Mouse (Mus musculus): ENCODE measurements around the gene Kctd10. TPM values are rescaled to one million over a fixed set of nuclear protein-coding genes. Genes with fewer than 3 reads are reported as not detected.

Kctd10 gene
- polyA plus RNA-seq, 1 experiment from 2014 or later = 86.4 TPM

- no peaks in the 10 kb centered on the region for H3K27me3 ChIP-seq (ENCODE audit: control insufficient read depth, insufficient read depth, low read length)
- H3K4me3 ChIP-seq (ENCODE audit: low read depth, low read length) = no peak overlapping the region
- WGBS = 89% methylated on average over 9 of the region's 9 CpGs
- H3K9ac ChIP-seq (ENCODE audit: low read length) = no peak overlapping the region
- no peak overlapping the region for H3K27ac ChIP-seq (ENCODE audit: low read depth, low read length)
- peaks cover 12% of the 10 kb centered on the region; the same call in 1 of the 2 replicates for H3K36me3 ChIP-seq (ENCODE audit: control insufficient read depth, insufficient read depth, low read length)
- ATAC-seq (replicated peaks; ENCODE audit: low FRiP score) (no peak), DNase-seq (ENCODE audit: low spot score) (no peak)
- no peaks in the 10 kb centered on the region for H3K4me1 ChIP-seq (replicated peaks; ENCODE audit: control insufficient read depth, insufficient read depth, low read length)
- H3K4me2 ChIP-seq (ENCODE audit: low read depth, low read length, severe bottlenecking) = no peak overlapping the region
- H3K9me3 ChIP-seq (ENCODE audit: control insufficient read depth, low read length) = no peaks in the 10 kb centered on the region
Measured at GRCm38 (mm10) chr5:114393169-114393568, 12.9 kb upstream of the Kctd10 start.

- DNase-seq (ENCODE audit: low spot score) = no peak
- no peak overlapping the region for H3K9ac ChIP-seq (ENCODE audit: low read length)
- WGBS = 95% methylated on average over 8 of the region's 8 CpGs
- no peak overlapping the region for H3K27ac ChIP-seq (ENCODE audit: low read depth, low read length)
- H3K4me3 ChIP-seq (ENCODE audit: low read depth, low read length) = no peak overlapping the region
- no peak for ATAC-seq (replicated peaks; ENCODE audit: low FRiP score)
- no peaks in the 10 kb centered on the region for H3K27me3 ChIP-seq (ENCODE audit: control insufficient read depth, insufficient read depth, low read length)
- H3K9me3 ChIP-seq (ENCODE audit: control insufficient read depth, low read length) = no peaks in the 10 kb centered on the region
- no peak overlapping the region for H3K4me2 ChIP-seq (ENCODE audit: low read depth, low read length, severe bottlenecking)
- H3K36me3 ChIP-seq (ENCODE audit: control insufficient read depth, insufficient read depth, low read length) = peaks cover 5% of the 10 kb centered on the region; the same call in 1 of the 2 replicates
- H3K4me1 ChIP-seq (replicated peaks; ENCODE audit: control insufficient read depth, insufficient read depth, low read length) = peaks cover 13% of the 10 kb centered on the region; the same call in 1 of the 2 replicates
Measured at GRCm38 (mm10) chr5:114384448-114384847, 4.1 kb upstream of the Kctd10 start.

GRCm38 (mm10) chr5:114383184-114383904 is 3.0 kb upstream of the Kctd10 start:
- no peaks in the 10 kb centered on the region; the same call in 1 of the 2 replicates for H3K36me3 ChIP-seq (ENCODE audit: control insufficient read depth, insufficient read depth, low read length)
- no peak overlapping the region for H3K9ac ChIP-seq (ENCODE audit: low read length)
- no peak overlapping the region for H3K4me3 ChIP-seq (ENCODE audit: low read depth, low read length)
- H3K4me1 ChIP-seq (replicated peaks; ENCODE audit: control insufficient read depth, insufficient read depth, low read length) = peaks cover 13% of the 10 kb centered on the region; the same call in 1 of the 2 replicates
- no peaks in the 10 kb centered on the region for H3K27me3 ChIP-seq (ENCODE audit: control insufficient read depth, insufficient read depth, low read length)
- DNase-seq (ENCODE audit: low spot score) (peak; percentile 70), ATAC-seq (replicated peaks; ENCODE audit: low FRiP score) (no peak)
- WGBS = 75% methylated on average over 9 of the region's 9 CpGs
- H3K9me3 ChIP-seq (ENCODE audit: control insufficient read depth, low read length) = no peaks in the 10 kb centered on the region
- no peak overlapping the region for H3K4me2 ChIP-seq (ENCODE audit: low read depth, low read length, severe bottlenecking)
- H3K27ac ChIP-seq (ENCODE audit: low read depth, low read length) = no peak overlapping the region

- peak overlapping the region; percentile 57 for H3K4me3 ChIP-seq (ENCODE audit: low read depth, low read length)
- H3K27ac ChIP-seq (ENCODE audit: low read depth, low read length) = peak overlapping the region; percentile 72; the same call in 1 of the 2 replicates
- no peaks in the 10 kb centered on the region; the same call in 1 of the 2 replicates for H3K36me3 ChIP-seq (ENCODE audit: control insufficient read depth, insufficient read depth, low read length)
- no peak for ATAC-seq (replicated peaks; ENCODE audit: low FRiP score)
- peak overlapping the region; percentile 77 for H3K9ac ChIP-seq (ENCODE audit: low read length)
- 0% methylated on average over 18 of the region's 18 CpGs for WGBS
- peaks cover 13% of the 10 kb centered on the region; the same call in 1 of the 2 replicates for H3K4me1 ChIP-seq (replicated peaks; ENCODE audit: control insufficient read depth, insufficient read depth, low read length)
- H3K4me2 ChIP-seq (ENCODE audit: low read depth, low read length, severe bottlenecking) = peak overlapping the region; percentile 81
- DNase-seq (ENCODE audit: low spot score) = no peak
- no peaks in the 10 kb centered on the region for H3K9me3 ChIP-seq (ENCODE audit: control insufficient read depth, low read length)
- no peaks in the 10 kb centered on the region for H3K27me3 ChIP-seq (ENCODE audit: control insufficient read depth, insufficient read depth, low read length)
Measured at GRCm38 (mm10) chr5:114381013-114381351, 674 bp upstream of the Kctd10 start.

GRCm38 (mm10) chr5:114379763-114380162 is 545 bp downstream of the Kctd10 start:
- peak overlapping the region; percentile 77 for H3K9ac ChIP-seq (ENCODE audit: low read length)
- no peaks in the 10 kb centered on the region for H3K9me3 ChIP-seq (ENCODE audit: control insufficient read depth, low read length)
- peaks cover 13% of the 10 kb centered on the region; the same call in 1 of the 2 replicates for H3K4me1 ChIP-seq (replicated peaks; ENCODE audit: control insufficient read depth, insufficient read depth, low read length)
- 2% methylated on average over 20 of the region's 20 CpGs for WGBS
- peak overlapping the region; percentile 72; the same call in 1 of the 2 replicates for H3K27ac ChIP-seq (ENCODE audit: low read depth, low read length)
- peak overlapping the region; percentile 81 for H3K4me2 ChIP-seq (ENCODE audit: low read depth, low read length, severe bottlenecking)
- no peaks in the 10 kb centered on the region; the same call in 1 of the 2 replicates for H3K36me3 ChIP-seq (ENCODE audit: control insufficient read depth, insufficient read depth, low read length)
- H3K27me3 ChIP-seq (ENCODE audit: control insufficient read depth, insufficient read depth, low read length) = no peaks in the 10 kb centered on the region
- DNase-seq (ENCODE audit: low spot score) (no peak), ATAC-seq (replicated peaks; ENCODE audit: low FRiP score) (peak; percentile 63)
- H3K4me3 ChIP-seq (ENCODE audit: low read depth, low read length) = peak overlapping the region; percentile 57

- H3K9ac ChIP-seq (ENCODE audit: low read length) = no peak overlapping the region; the same call in 1 of the 2 replicates
- H3K4me1 ChIP-seq (replicated peaks; ENCODE audit: control insufficient read depth, insufficient read depth, low read length) = peaks cover 13% of the 10 kb centered on the region; the same call in 1 of the 2 replicates
- peak overlapping the region; percentile 81 for H3K4me2 ChIP-seq (ENCODE audit: low read depth, low read length, severe bottlenecking)
- H3K4me3 ChIP-seq (ENCODE audit: low read depth, low read length) = peak overlapping the region; percentile 57
- WGBS = 26% methylated on average over 6 of the region's 6 CpGs
- no peak overlapping the region for H3K27ac ChIP-seq (ENCODE audit: low read depth, low read length)
- ATAC-seq (replicated peaks; ENCODE audit: low FRiP score) (no peak), DNase-seq (ENCODE audit: low spot score) (no peak)
- H3K9me3 ChIP-seq (ENCODE audit: control insufficient read depth, low read length) = no peaks in the 10 kb centered on the region
- peaks cover 2% of the 10 kb centered on the region; the same call in 1 of the 2 replicates for H3K36me3 ChIP-seq (ENCODE audit: control insufficient read depth, insufficient read depth, low read length)
- H3K27me3 ChIP-seq (ENCODE audit: control insufficient read depth, insufficient read depth, low read length) = no peaks in the 10 kb centered on the region
Measured at GRCm38 (mm10) chr5:114378936-114379335, 1.4 kb downstream of the Kctd10 start.

GRCm38 (mm10) chr5:114378177-114378920 is 2.0 kb downstream of the Kctd10 start:
- no peak overlapping the region; the same call in 1 of the 2 replicates for H3K9ac ChIP-seq (ENCODE audit: low read length)
- peaks cover 13% of the 10 kb centered on the region; the same call in 1 of the 2 replicates for H3K4me1 ChIP-seq (replicated peaks; ENCODE audit: control insufficient read depth, insufficient read depth, low read length)
- H3K4me3 ChIP-seq (ENCODE audit: low read depth, low read length) = peak overlapping the region; percentile 57; the same call in 1 of the 2 replicates
- H3K27me3 ChIP-seq (ENCODE audit: control insufficient read depth, insufficient read depth, low read length) = no peaks in the 10 kb centered on the region
- ATAC-seq (replicated peaks; ENCODE audit: low FRiP score) = no peak
- WGBS = 77% methylated on average over 10 of the region's 10 CpGs
- H3K9me3 ChIP-seq (ENCODE audit: control insufficient read depth, low read length) = no peaks in the 10 kb centered on the region
- peak overlapping the region; percentile 81; the same call in 1 of the 2 replicates for H3K4me2 ChIP-seq (ENCODE audit: low read depth, low read length, severe bottlenecking)
- H3K36me3 ChIP-seq (ENCODE audit: control insufficient read depth, insufficient read depth, low read length) = peaks cover 3% of the 10 kb centered on the region; the same call in 1 of the 2 replicates
- no peak for DNase-seq (ENCODE audit: low spot score)
- H3K27ac ChIP-seq (ENCODE audit: low read depth, low read length) = no peak overlapping the region

- no peak for ATAC-seq (replicated peaks; ENCODE audit: low FRiP score)
- peaks cover 3% of the 10 kb centered on the region; the same call in 1 of the 2 replicates for H3K36me3 ChIP-seq (ENCODE audit: control insufficient read depth, insufficient read depth, low read length)
- no peak for DNase-seq (ENCODE audit: low spot score)
- H3K27ac ChIP-seq (ENCODE audit: low read depth, low read length) = no peak overlapping the region
- no peak overlapping the region for H3K4me3 ChIP-seq (ENCODE audit: low read depth, low read length)
- H3K9me3 ChIP-seq (ENCODE audit: control insufficient read depth, low read length) = no peaks in the 10 kb centered on the region
- WGBS = 91% methylated on average over 23 of the region's 23 CpGs
- H3K4me1 ChIP-seq (replicated peaks; ENCODE audit: control insufficient read depth, insufficient read depth, low read length) = peaks cover 5% of the 10 kb centered on the region; the same call in 1 of the 2 replicates
- H3K4me2 ChIP-seq (ENCODE audit: low read depth, low read length, severe bottlenecking) = no peak overlapping the region
- no peaks in the 10 kb centered on the region for H3K27me3 ChIP-seq (ENCODE audit: control insufficient read depth, insufficient read depth, low read length)
- no peak overlapping the region for H3K9ac ChIP-seq (ENCODE audit: low read length)
Measured at GRCm38 (mm10) chr5:114374409-114375213, 5.7 kb downstream of the Kctd10 start.

Measured in forebrain, embryonic 11.5 days (tissue).